Mouse (Mus musculus): ENCODE results near the gene Pdzd7. TPM values are rescaled to one million over a fixed set of nuclear protein-coding genes. Genes with fewer than 3 reads are reported as not detected.
A peak's percentile ranks its signal among the peaks of the same experiment; 100 is the strongest.

Gene Pdzd7
- polyA plus RNA-seq, 1 experiment from 2014 or later, result 0.42 TPM

DNA sequence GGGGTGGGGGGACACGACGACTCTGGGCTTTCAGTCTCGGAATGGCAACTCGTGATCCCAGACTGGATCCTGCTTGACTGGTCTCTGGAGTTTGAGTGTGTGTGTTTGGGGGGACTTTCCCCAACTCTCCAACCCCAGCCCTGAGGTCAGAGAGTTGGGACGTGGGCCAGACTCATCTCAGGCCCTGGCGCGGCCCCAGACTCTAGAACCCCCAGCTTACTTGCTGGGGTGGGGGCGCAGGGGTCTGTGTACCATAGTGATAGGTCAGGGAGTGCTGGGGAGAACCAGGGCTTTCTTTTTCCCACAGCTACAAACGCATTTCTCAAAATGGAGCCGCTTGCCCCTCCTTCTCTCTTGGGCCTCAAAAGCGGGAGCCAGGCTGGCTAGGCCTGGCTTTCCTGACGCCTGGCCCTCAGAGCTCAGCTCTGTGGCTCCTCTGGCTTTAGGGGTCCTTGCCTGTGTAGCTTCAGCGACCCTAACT is 27.1 kb downstream of the Pdzd7 start:
- peaks cover 24% of the 10 kb centered on the region for H3K36me3 ChIP-seq (ENCODE audit: control insufficient read depth, insufficient read depth, low read length)
- H3K4me2 ChIP-seq (ENCODE audit: low read length), result peak overlapping the region; percentile 97
- no peaks in the 10 kb centered on the region for H3K27me3 ChIP-seq (replicated peaks; ENCODE audit: control insufficient read depth, insufficient read depth, low read length)
- peak overlapping the region; percentile 97 for H3K27ac ChIP-seq (ENCODE audit: low read depth)
- H3K9me3 ChIP-seq (ENCODE audit: control insufficient read depth, low read length), result no peaks in the 10 kb centered on the region
- H3K9ac ChIP-seq (ENCODE audit: low read length), result peak overlapping the region; percentile 75
- ATAC-seq (replicated peaks; ENCODE audit: low FRiP score, low TSS enrichment, low read depth) (no peak), DNase-seq (ENCODE audit: low spot score) (peak; percentile 76)
- peak overlapping the region; percentile 56 for H3K4me3 ChIP-seq (ENCODE audit: low read depth, low read length)
- WGBS, result 0% methylated on average over 13 of the region's 13 CpGs
- peaks cover 55% of the 10 kb centered on the region for H3K4me1 ChIP-seq (replicated peaks; ENCODE audit: control insufficient read depth, insufficient read depth, low read length)

DNA sequence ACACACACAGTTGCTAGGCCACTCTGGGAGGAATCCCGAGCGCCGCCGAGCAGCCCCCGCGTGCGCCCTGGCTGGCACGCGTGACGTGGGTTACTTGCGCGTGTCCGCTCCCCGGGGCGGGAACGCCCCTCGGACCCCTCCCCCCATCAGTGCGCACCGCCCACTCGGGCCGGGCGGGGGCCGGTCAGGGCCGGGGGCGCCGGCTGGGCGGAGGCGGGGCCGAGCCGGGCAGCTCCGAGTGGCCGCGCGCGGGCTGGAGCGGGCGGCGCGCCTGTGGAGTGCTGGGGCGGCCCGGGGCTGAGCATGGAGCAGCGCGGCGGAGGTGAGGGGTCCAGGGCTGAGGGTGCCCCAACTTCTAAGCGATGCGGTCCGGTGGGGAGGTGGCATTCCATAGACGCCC is 27.6 kb downstream of the Pdzd7 start:
- ATAC-seq (replicated peaks; ENCODE audit: low FRiP score, low TSS enrichment, low read depth) (peak; percentile 68), DNase-seq (ENCODE audit: low spot score) (peak; percentile 91)
- peaks cover 23% of the 10 kb centered on the region for H3K36me3 ChIP-seq (ENCODE audit: control insufficient read depth, insufficient read depth, low read length)
- no peaks in the 10 kb centered on the region for H3K27me3 ChIP-seq (replicated peaks; ENCODE audit: control insufficient read depth, insufficient read depth, low read length)
- H3K9me3 ChIP-seq (ENCODE audit: control insufficient read depth, low read length), result no peaks in the 10 kb centered on the region
- WGBS, result under 1% methylated on average over 42 of the region's 48 CpGs
- H3K9ac ChIP-seq (ENCODE audit: low read length), result peak overlapping the region; percentile 75
- H3K4me2 ChIP-seq (ENCODE audit: low read length), result peak overlapping the region; percentile 97
- peak overlapping the region; percentile 56 for H3K4me3 ChIP-seq (ENCODE audit: low read depth, low read length)
- H3K27ac ChIP-seq (ENCODE audit: low read depth), result peak overlapping the region; percentile 97
- H3K4me1 ChIP-seq (replicated peaks; ENCODE audit: control insufficient read depth, insufficient read depth, low read length), result peaks cover 59% of the 10 kb centered on the region

DNA sequence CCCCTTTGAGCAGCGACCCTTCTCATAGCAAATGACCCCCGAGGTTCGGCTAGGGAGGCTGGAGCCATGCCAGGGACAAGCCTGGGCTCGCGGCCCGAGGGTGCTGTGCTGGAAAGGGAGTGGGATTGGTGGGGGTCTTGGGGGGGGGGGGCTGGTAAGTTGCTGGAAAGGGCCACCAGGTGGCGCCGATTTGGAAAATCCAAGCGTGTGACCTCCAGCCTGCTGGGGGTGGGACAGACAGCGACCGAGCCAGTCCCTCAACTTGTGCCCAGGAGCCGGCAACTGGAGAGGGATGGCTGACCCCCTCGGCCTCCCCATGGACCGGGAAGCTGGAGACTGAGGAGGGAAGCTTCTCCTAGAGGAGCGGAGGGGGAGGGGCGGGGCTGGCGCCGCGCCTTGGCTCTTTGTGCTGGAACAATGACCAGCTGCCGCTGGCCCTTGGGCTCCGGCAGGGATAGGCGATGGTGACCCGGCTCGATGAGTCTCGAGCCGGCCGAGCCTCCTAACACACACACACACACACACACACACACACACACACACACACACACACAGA is 28.2 kb downstream of the Pdzd7 start:
- Histone ChIP-seq H3K4me2 (ENCODE audit: low read length) (peak overlapping the region; percentile 97), H3K9ac (ENCODE audit: low read length) (peak overlapping the region; percentile 75), H3K27ac (ENCODE audit: low read depth) (peak overlapping the region; percentile 97), H3K4me3 (ENCODE audit: low read depth, low read length) (peak overlapping the region; percentile 56), H3K27me3 (replicated peaks; ENCODE audit: control insufficient read depth, insufficient read depth, low read length) (no peaks in the 10 kb centered on the region), H3K9me3 (ENCODE audit: control insufficient read depth, low read length) (no peaks in the 10 kb centered on the region), H3K36me3 (ENCODE audit: control insufficient read depth, insufficient read depth, low read length) (peaks cover 20% of the 10 kb centered on the region), H3K4me1 (replicated peaks; ENCODE audit: control insufficient read depth, insufficient read depth, low read length) (peaks cover 62% of the 10 kb centered on the region)
- WGBS, result under 1% methylated on average over 20 of the region's 27 CpGs
- ATAC-seq (replicated peaks; ENCODE audit: low FRiP score, low TSS enrichment, low read depth), result peak; percentile 48
- DNase-seq (ENCODE audit: low spot score), result peak; percentile 88

DNA sequence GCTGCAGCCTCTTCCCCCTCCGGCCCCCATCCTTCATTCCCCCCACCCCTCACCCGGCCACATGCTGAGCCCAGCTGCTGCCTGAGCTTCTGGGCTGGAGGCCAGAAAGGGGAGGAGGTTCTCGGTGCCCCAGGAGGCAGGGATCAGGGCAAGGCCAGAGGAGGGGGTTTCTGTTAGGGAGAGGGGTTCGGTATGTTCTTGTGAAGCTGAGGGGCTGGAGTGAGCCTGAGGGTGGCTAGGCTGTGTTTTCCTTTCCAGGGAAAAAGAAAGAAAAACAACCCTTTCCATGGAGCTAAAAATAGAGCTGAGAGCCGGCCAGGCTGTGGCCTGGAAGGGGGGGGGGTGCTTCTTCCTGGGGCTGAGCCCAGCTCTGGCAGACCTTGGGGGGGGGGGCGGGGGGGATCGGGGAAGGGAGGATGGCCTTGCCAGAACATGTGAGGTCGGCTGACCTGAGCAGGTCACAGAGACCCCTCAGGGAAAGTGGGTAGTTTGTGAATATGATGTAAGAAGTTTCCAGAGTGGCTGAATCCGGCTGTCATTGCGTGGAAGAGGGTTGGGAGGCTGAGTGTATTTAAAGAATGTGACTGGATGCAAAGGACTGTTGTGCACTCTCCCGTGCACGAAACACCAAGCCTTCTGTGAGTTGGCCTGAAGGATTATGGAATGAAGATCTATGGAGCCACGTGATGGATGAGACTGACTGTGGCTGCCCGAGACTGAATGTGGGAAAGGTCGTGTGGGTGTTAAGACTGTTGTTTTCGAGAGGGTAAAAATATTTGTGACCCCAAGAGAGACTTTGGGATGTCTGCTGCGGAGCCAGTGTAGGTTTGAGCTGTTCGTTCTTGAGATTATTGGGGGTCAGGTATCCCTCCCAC is 28.9 kb downstream of the Pdzd7 start:
- WGBS, result 2% methylated on average over 17 of the region's 18 CpGs
- ATAC-seq (replicated peaks; ENCODE audit: low FRiP score, low TSS enrichment, low read depth) (peak; percentile 16; the same call in 1 of the 2 replicates), DNase-seq (ENCODE audit: low spot score) (peak; percentile 87)
- Histone ChIP-seq H3K27me3 (replicated peaks; ENCODE audit: control insufficient read depth, insufficient read depth, low read length) (no peaks in the 10 kb centered on the region), H3K9me3 (ENCODE audit: control insufficient read depth, low read length) (no peaks in the 10 kb centered on the region), H3K36me3 (ENCODE audit: control insufficient read depth, insufficient read depth, low read length) (peaks cover 20% of the 10 kb centered on the region), H3K4me1 (replicated peaks; ENCODE audit: control insufficient read depth, insufficient read depth, low read length) (peaks cover 56% of the 10 kb centered on the region), H3K4me3 (ENCODE audit: low read depth, low read length) (peak overlapping the region; percentile 56), H3K9ac (ENCODE audit: low read length) (peak overlapping the region; percentile 75), H3K27ac (ENCODE audit: low read depth) (peak overlapping the region; percentile 97), H3K4me2 (ENCODE audit: low read length) (peak overlapping the region; percentile 97)

DNA sequence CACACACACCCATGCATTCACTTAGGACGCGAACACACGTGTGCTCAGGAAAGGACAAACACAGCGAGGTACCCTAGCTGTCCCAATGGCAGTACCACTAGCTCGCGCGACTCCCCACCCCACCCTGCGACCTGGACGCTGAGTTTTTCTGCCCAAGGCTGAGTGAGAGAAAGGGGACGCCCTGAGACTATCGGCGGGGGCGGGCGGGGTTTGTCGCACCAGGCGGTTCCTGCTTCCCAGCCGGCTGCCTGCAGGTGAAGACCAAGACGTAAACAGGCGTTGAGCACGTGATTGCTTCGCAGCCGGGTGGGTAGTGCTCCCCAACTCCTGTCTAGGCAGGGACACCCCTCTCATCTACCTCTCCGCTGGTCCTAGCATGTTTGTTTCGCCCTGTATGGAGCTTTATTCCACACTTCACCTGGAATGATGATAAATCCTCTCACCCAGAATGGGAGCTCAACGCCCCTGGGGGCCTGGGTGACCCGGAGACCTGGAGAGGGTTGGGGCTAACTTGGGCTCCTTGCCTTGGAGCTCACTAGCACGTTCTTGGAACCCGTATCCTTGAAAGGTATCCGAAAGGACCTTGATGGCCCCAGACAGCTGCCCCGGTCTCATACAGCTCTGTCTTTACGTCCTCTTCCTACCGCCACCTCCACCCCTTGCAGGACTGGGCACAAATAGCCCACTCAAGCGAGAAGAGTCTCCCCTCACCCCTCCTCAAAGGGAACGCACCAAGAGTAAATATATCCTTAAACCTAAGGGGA is 29.8 kb downstream of the Pdzd7 start:
- Histone ChIP-seq H3K27me3 (replicated peaks; ENCODE audit: control insufficient read depth, insufficient read depth, low read length) (no peaks in the 10 kb centered on the region), H3K9ac (ENCODE audit: low read length) (peak overlapping the region; percentile 75), H3K4me2 (ENCODE audit: low read length) (peak overlapping the region; percentile 97), H3K9me3 (ENCODE audit: control insufficient read depth, low read length) (no peaks in the 10 kb centered on the region), H3K36me3 (ENCODE audit: control insufficient read depth, insufficient read depth, low read length) (peaks cover 22% of the 10 kb centered on the region), H3K27ac (ENCODE audit: low read depth) (peak overlapping the region; percentile 97), H3K4me3 (ENCODE audit: low read depth, low read length) (peak overlapping the region; percentile 56), H3K4me1 (replicated peaks; ENCODE audit: control insufficient read depth, insufficient read depth, low read length) (peaks cover 48% of the 10 kb centered on the region)
- ATAC-seq (replicated peaks; ENCODE audit: low FRiP score, low TSS enrichment, low read depth) (peak; percentile 3; the same call in 1 of the 2 replicates), DNase-seq (ENCODE audit: low spot score) (peak; percentile 74)
- under 1% methylated on average over 34 of the region's 34 CpGs for WGBS

DNA sequence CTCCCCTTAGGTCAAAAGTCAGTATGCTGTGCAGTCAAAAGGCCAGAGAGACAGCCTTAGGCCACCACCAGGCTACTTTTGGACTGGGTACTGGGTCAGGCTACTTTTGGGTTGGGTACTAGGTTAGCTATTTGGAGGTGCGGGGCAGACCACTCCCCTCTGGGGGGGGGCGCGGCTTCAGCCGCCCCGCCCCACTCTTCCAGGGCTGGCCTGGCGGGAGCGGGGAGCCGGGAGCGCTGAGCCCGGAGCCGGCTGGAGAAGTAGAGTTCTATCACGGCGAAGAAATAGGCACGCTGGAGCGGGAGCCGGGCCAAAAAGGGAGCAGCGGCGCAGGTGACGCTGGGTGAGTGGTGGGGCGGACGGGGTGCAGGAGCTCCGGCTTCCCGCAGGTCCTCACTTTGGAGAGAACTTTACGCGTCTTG is 30.5 kb downstream of the Pdzd7 start:
- Histone ChIP-seq H3K4me1 (replicated peaks; ENCODE audit: control insufficient read depth, insufficient read depth, low read length) (peaks cover 40% of the 10 kb centered on the region), H3K4me2 (ENCODE audit: low read length) (peak overlapping the region; percentile 97), H3K36me3 (ENCODE audit: control insufficient read depth, insufficient read depth, low read length) (peaks cover 27% of the 10 kb centered on the region), H3K9ac (ENCODE audit: low read length) (peak overlapping the region; percentile 75), H3K4me3 (ENCODE audit: low read depth, low read length) (peak overlapping the region; percentile 56), H3K27ac (ENCODE audit: low read depth) (peak overlapping the region; percentile 97), H3K27me3 (replicated peaks; ENCODE audit: control insufficient read depth, insufficient read depth, low read length) (no peaks in the 10 kb centered on the region), H3K9me3 (ENCODE audit: control insufficient read depth, low read length) (no peaks in the 10 kb centered on the region)
- DNase-seq (ENCODE audit: low spot score), result peak; percentile 81
- peak; percentile 29 for ATAC-seq (replicated peaks; ENCODE audit: low FRiP score, low TSS enrichment, low read depth)
- WGBS, result under 1% methylated on average over 25 of the region's 25 CpGs

DNA sequence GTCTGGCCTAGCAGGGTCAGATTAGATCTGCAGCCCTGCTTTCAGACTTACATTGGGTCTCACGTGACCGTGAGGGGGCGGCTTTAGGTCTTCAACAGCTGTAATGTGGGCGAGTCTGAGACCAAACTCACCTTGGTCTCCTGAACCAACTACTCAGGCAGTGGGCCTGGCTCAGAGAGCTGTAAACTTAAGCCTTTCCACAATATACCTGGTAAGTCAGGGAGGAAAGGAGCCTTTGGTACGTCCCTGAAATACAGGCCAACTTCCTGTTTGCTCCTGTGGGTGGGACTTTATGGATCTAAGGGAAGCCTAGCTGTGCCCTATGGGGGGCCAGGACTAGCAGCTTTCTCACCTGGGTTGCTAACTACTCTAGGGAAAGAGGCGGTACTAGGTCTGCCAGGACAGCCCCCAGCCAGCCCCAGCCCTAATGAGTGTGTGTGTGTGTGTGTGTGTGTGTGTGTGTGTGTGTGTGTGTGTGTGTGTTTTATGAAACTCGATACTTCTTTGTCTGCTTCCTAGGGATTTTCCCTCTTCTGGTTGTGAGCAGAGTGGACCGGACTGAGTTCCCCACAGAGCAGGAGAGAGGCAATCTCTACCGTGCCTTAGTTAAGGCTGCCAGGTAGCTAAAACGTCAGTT is 31.1 kb downstream of the Pdzd7 start, which contains the start of gene Lzts2:
TSS of gene Lzts2 (plus strand) at position 80 of the 637 bp plus-strand sequence.
- Histone ChIP-seq H3K27me3 (replicated peaks; ENCODE audit: control insufficient read depth, insufficient read depth, low read length) (no peaks in the 10 kb centered on the region), H3K4me1 (replicated peaks; ENCODE audit: control insufficient read depth, insufficient read depth, low read length) (peaks cover 36% of the 10 kb centered on the region), H3K36me3 (ENCODE audit: control insufficient read depth, insufficient read depth, low read length) (peaks cover 31% of the 10 kb centered on the region), H3K4me3 (ENCODE audit: low read depth, low read length) (peak within 1 kb of the TSS; percentile 56), H3K9me3 (ENCODE audit: control insufficient read depth, low read length) (no peaks in the 10 kb centered on the region), H3K27ac (ENCODE audit: low read depth) (peak within 1 kb of the TSS; percentile 97), H3K4me2 (ENCODE audit: low read length) (peak within 1 kb of the TSS; percentile 97), H3K9ac (ENCODE audit: low read length) (peak within 1 kb of the TSS; percentile 75)
- DNase-seq (ENCODE audit: low spot score), result peak; percentile 70
- 7% methylated on average over 10 of the region's 10 CpGs for WGBS
- ATAC-seq (replicated peaks; ENCODE audit: low FRiP score, low TSS enrichment, low read depth), result peak; percentile 32
